Mouse (Mus musculus): Measurements from ENCODE around the gene Fxyd3. TPM values are rescaled to one million over a fixed set of nuclear protein-coding genes. Genes with fewer than 3 reads are reported as not detected.

Gene Fxyd3
- polyA plus RNA-seq, 1 experiment from 2014 or later: 0.52 TPM

DNA sequence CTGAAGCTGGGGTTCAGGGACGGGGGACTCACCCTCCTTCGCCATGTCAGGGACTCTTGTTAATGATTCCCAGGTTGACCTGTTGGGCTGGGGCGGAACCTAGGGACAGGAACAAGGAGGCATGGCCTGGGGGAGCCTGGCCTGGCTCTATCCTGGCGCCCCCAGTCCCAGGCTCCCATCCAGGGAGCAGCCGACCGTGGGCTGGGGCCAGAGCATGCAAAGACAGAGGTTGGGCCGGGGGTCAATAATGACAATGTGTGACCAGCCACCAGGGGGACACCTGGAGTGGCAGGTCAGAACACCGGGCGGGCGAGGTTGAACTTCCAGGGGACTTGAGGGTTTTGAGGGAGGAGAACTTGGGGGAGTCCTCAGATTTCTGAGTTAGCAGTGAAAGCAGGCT is 38.1 kb upstream of the Fxyd3 start:
- H3K4me3 ChIP-seq (replicated peaks): peak overlapping the region; percentile 43
- peak overlapping the region; percentile 43 for H3K4me2 ChIP-seq
- H3K9ac ChIP-seq: peak overlapping the region; percentile 43
- no peaks in the 10 kb centered on the region for H3K9me3 ChIP-seq (replicated peaks)
- WGBS (ENCODE audit: insufficient replicate concordance): 51% methylated on average over 10 of the region's 10 CpGs
- peak overlapping the region; percentile 86 for H3K27ac ChIP-seq
- H3K4me1 ChIP-seq (replicated peaks): peaks cover 51% of the 10 kb centered on the region
- DNase-seq (no peak), ATAC-seq (ENCODE audit: low read depth) (peak; percentile 16; the same call in 1 of the 2 replicates)
- H3K27me3 ChIP-seq: no peaks in the 10 kb centered on the region
- no peaks in the 10 kb centered on the region for H3K36me3 ChIP-seq

DNA sequence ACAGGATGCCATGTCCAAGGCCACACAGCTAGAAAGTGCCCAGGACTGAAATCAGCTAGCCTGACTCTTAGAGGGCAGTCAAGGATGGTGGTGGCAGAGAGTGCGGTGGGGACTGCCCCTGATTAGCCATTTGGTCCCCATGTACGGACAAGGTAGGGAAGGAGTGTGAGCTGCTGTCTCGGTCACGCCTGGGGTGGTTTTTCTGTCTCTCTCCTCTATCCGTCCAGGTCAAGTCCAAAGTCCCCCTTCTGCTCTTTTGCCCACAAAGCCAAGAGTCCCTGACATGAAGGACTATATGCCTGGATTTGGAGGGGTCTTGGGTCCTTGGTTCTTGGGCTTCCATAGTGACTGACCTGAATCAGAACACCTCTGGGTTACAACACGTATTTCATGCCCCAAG is 37.3 kb upstream of the Fxyd3 start:
- ATAC-seq (ENCODE audit: low read depth): no peak
- Histone ChIP-seq H3K4me1 (replicated peaks) (peaks cover 55% of the 10 kb centered on the region), H3K27me3 (no peaks in the 10 kb centered on the region), H3K36me3 (no peaks in the 10 kb centered on the region), H3K4me3 (replicated peaks) (peak overlapping the region; percentile 43), H3K4me2 (peak overlapping the region; percentile 43), H3K27ac (no peak overlapping the region; the same call in 1 of the 2 replicates), H3K9ac (no peak overlapping the region), H3K9me3 (replicated peaks) (no peaks in the 10 kb centered on the region)
- no peak for DNase-seq
- WGBS (ENCODE audit: insufficient replicate concordance): 66% methylated on average over 6 of the region's 6 CpGs

- H3K9ac ChIP-seq: no peak overlapping the region
- 19% methylated on average over 4 of the region's 4 CpGs for WGBS (ENCODE audit: insufficient replicate concordance)
- no peak for DNase-seq
These were observed 35.5 kb upstream of the Fxyd3 start for GRCm38 (mm10) chr7:31112036-31112435.

GRCm38 (mm10) chr7:31110861-31111385 is 34.4 kb upstream of the Fxyd3 start:
- H3K36me3 ChIP-seq: no peaks in the 10 kb centered on the region
- H3K4me3 ChIP-seq (replicated peaks): no peak overlapping the region
- H3K27me3 ChIP-seq: no peaks in the 10 kb centered on the region
- DNase-seq: no peak
- ATAC-seq (ENCODE audit: low read depth): no peak
- H3K9ac ChIP-seq: no peak overlapping the region; the same call in 1 of the 2 replicates
- H3K27ac ChIP-seq: peak overlapping the region; percentile 13; the same call in 1 of the 2 replicates
- WGBS (ENCODE audit: insufficient replicate concordance): 45% methylated on average over 15 of the region's 15 CpGs
- no peaks in the 10 kb centered on the region for H3K9me3 ChIP-seq (replicated peaks)
- peaks cover 46% of the 10 kb centered on the region for H3K4me1 ChIP-seq (replicated peaks)
- H3K4me2 ChIP-seq: no peak overlapping the region

More at GRCm38 (mm10) chr7:31112036-31112435, 35.5 kb upstream of the Fxyd3 start:
- Histone ChIP-seq H3K27me3 (no peaks in the 10 kb centered on the region), H3K4me2 (no peak overlapping the region), H3K9me3 (replicated peaks) (no peaks in the 10 kb centered on the region), H3K4me1 (replicated peaks) (peaks cover 57% of the 10 kb centered on the region), H3K36me3 (no peaks in the 10 kb centered on the region), H3K27ac (no peak overlapping the region), H3K4me3 (replicated peaks) (no peak overlapping the region)
- no peak for ATAC-seq (ENCODE audit: low read depth)

DNA sequence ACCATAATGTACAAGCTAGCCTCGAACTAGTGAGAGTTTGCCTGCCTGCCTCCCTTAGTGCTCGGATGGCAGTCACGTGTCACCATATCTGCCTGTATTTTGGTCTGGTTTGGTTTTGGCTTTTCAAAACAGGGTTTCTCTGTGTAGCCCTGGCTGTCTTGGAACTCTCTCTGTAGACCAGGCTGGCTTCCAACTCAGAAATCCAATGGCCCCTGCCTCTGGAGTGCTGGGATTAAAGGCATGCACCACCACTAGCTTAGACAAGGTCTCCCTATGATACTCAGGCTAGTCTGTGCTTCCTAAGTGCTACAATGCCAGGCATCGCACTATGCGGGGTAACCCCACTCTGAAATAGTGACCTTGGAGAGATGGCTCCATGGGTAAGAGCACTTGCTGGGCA is 33.3 kb upstream of the Fxyd3 start:
- Histone ChIP-seq H3K27me3 (no peaks in the 10 kb centered on the region), H3K9ac (no peak overlapping the region), H3K4me3 (replicated peaks) (no peak overlapping the region), H3K4me1 (replicated peaks) (peaks cover 41% of the 10 kb centered on the region), H3K9me3 (replicated peaks) (no peaks in the 10 kb centered on the region), H3K36me3 (no peaks in the 10 kb centered on the region), H3K4me2 (no peak overlapping the region), H3K27ac (no peak overlapping the region)
- ATAC-seq (ENCODE audit: low read depth) (no peak), DNase-seq (no peak)
- WGBS (ENCODE audit: insufficient replicate concordance): 67% methylated on average over 5 of the region's 5 CpGs

DNA sequence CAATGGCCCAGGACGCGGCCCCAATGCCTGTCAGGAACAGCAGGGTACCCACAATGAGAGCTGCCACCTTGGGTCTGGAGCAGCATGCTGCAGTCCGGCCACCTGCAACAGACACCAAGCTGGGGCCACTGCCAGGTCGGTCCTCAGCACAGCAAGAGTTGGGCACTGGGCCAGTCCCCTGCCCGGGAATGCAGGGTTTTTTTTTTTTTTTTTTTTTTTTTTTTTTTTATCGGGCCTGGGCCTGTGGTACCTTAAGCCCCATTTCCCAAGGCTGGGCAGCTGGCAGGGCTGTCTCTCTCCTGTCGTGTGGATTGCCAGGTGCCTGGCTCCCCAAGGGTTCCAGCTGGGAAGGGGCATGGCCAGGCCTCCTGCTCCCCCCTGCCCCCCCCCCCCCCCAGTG is 32.6 kb upstream of the Fxyd3 start:
- Histone ChIP-seq H3K27ac (no peak overlapping the region), H3K9ac (no peak overlapping the region), H3K4me2 (no peak overlapping the region), H3K27me3 (no peaks in the 10 kb centered on the region), H3K36me3 (no peaks in the 10 kb centered on the region), H3K9me3 (replicated peaks) (no peaks in the 10 kb centered on the region), H3K4me1 (replicated peaks) (peaks cover 41% of the 10 kb centered on the region), H3K4me3 (replicated peaks) (no peak overlapping the region)
- ATAC-seq (ENCODE audit: low read depth) (no peak), DNase-seq (no peak)
- 46% methylated on average over 7 of the region's 7 CpGs for WGBS (ENCODE audit: insufficient replicate concordance)

DNA sequence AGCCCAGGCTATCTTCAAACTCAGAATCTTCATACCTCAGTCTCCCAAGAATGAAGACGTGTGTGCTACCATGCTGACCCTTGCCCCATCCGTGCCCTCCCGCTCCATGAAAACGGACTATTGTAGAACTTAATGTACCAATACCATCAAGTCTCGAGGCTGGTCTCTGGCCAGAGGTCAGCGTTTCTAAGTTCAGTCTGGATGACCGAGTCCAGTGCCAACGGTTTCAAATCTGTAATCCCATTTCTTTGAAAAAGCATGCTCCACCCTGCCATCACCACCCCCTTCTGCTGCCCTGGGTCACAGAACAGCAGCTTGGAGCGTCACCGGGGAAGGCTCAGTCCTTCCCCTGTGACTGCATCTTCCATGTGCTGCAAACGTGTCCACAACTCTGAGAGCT is 31.3 kb upstream of the Fxyd3 start:
- Histone ChIP-seq H3K4me1 (replicated peaks) (peaks cover 35% of the 10 kb centered on the region), H3K9ac (no peak overlapping the region), H3K4me2 (no peak overlapping the region), H3K27ac (no peak overlapping the region), H3K9me3 (replicated peaks) (no peaks in the 10 kb centered on the region), H3K27me3 (no peaks in the 10 kb centered on the region), H3K36me3 (no peaks in the 10 kb centered on the region), H3K4me3 (replicated peaks) (no peak overlapping the region)
- DNase-seq (no peak), ATAC-seq (ENCODE audit: low read depth) (no peak)
- 72% methylated on average over 11 of the region's 11 CpGs for WGBS (ENCODE audit: insufficient replicate concordance)

DNA sequence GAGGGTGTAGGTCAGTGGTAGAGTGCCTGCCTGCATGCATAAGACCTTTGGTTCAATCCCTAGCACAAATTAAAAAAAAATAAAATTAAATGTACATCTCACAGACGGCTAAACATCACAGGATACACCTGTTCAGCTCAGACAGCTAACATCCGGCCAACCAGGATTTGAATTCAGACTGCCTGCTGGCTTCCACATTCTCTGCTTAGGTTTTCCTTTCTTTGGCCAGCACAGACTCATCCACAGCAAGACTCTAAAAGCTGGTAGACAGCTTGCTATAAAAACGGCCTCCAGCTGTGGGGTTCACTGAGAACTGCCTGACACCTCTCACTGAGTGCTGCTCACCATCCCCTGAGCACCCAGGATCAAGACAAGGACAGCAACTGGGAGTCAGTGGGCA is 29.7 kb upstream of the Fxyd3 start:
- WGBS (ENCODE audit: insufficient replicate concordance): 37% methylated on average over 3 of the region's 3 CpGs
- H3K4me2 ChIP-seq: no peak overlapping the region
- H3K4me3 ChIP-seq (replicated peaks): no peak overlapping the region
- H3K36me3 ChIP-seq: no peaks in the 10 kb centered on the region
- ATAC-seq (ENCODE audit: low read depth): no peak
- H3K9ac ChIP-seq: no peak overlapping the region
- H3K9me3 ChIP-seq (replicated peaks): no peaks in the 10 kb centered on the region
- no peak overlapping the region for H3K27ac ChIP-seq
- no peak for DNase-seq
- H3K4me1 ChIP-seq (replicated peaks): peaks cover 20% of the 10 kb centered on the region
- H3K27me3 ChIP-seq: no peaks in the 10 kb centered on the region

DNA sequence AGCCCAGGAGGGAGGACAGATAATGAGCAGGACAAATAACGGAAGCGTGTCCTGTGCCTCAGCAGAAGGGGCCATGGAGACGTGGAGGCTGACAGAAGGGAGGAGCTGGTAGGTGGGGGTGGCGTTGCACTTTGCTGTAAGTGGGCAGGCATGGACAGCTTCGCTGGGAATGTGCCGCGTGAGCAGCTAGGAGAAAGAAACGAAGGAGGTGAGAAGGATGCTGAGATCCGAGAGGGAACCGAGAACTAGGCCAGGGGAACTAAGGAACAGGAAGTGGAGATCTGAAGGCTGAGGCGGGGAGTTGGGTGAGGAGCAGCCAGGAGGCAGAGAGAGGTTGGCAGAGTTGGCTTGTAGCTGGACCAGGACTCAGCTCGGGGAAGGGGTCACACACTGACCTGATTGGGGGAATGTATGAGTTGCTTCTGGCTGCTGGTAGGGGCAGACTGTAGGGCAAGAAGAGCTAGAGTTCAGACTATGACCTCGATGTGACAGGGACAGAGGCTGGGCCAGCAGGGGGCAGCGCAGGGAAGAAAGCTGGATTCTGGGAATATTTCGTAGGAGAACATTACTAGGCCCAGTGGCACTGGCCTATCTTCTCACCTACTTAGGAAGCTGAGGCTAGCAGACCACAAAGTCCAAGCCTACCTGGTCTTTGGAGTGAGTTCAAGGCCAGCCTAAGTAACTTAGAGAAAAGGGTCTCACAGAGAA is 28.7 kb upstream of the Fxyd3 start:
- no peaks in the 10 kb centered on the region for H3K9me3 ChIP-seq (replicated peaks)
- 34% methylated on average over 15 of the region's 15 CpGs for WGBS (ENCODE audit: insufficient replicate concordance)
- H3K9ac ChIP-seq: no peak overlapping the region
- H3K27me3 ChIP-seq: no peaks in the 10 kb centered on the region
- ATAC-seq (ENCODE audit: low read depth): no peak
- no peak for DNase-seq
- peaks cover 16% of the 10 kb centered on the region; the same call in 1 of the 2 replicates for H3K4me1 ChIP-seq (replicated peaks)
- H3K27ac ChIP-seq: no peak overlapping the region
- no peak overlapping the region for H3K4me3 ChIP-seq (replicated peaks)
- no peak overlapping the region for H3K4me2 ChIP-seq
- H3K36me3 ChIP-seq: no peaks in the 10 kb centered on the region

DNA sequence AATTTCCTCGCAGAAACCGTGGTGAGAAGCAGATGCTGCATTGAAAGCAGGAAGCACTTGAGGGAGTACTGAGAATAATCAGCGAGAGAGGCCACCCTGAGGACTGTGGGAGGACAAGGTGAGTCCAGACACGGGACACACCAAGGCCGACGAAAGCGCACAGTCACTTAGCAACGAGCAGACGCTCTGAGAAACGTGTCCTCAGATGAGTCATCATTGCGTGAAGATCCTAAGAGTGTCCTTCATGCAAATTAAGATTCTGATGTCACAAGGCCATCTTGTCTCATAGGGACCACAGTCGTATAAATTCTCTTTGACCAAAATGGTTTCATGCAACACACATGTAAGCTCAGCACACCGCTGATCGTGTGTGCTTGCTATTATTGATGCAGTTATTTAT is 24.3 kb upstream of the Fxyd3 start:
- no peaks in the 10 kb centered on the region for H3K36me3 ChIP-seq
- H3K9me3 ChIP-seq (replicated peaks): no peaks in the 10 kb centered on the region
- H3K27ac ChIP-seq: no peak overlapping the region
- no peak for DNase-seq
- H3K4me2 ChIP-seq: no peak overlapping the region
- 51% methylated on average over 14 of the region's 14 CpGs for WGBS (ENCODE audit: insufficient replicate concordance)
- H3K4me3 ChIP-seq (replicated peaks): no peak overlapping the region
- 0 out of 2 replicates have a peak, but pooled peaks cover 5% of the 10 kb centered on the region for H3K4me1 ChIP-seq (replicated peaks)
- H3K9ac ChIP-seq: no peak overlapping the region
- no peaks in the 10 kb centered on the region for H3K27me3 ChIP-seq
- ATAC-seq (ENCODE audit: low read depth): no peak

DNA sequence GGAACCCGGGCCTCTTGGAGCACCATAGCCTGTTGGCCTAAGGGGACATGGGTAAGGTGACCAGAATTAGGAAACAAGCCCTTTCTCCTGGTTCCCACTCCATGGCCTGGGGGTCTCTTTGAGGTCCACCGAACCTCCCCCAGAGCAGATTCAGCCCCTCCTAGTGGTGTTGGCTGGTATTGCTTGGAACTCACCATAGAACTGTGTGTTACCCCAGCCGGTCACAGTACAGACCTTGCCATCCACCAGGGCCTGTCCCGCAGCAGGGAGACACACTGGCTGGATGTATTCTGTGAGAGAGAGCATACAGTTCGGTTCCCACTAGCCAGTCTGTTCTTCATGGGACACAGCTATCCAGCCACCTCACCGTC is 23.1 kb upstream of the Fxyd3 start:
- H3K27me3 ChIP-seq: no peaks in the 10 kb centered on the region
- no peaks in the 10 kb centered on the region for H3K36me3 ChIP-seq
- no peak overlapping the region for H3K4me2 ChIP-seq
- no peaks in the 10 kb centered on the region for H3K4me1 ChIP-seq (replicated peaks)
- WGBS (ENCODE audit: insufficient replicate concordance): 76% methylated on average over 6 of the region's 6 CpGs
- DNase-seq: no peak
- H3K9me3 ChIP-seq (replicated peaks): no peaks in the 10 kb centered on the region
- no peak for ATAC-seq (ENCODE audit: low read depth)
- no peak overlapping the region for H3K27ac ChIP-seq
- no peak overlapping the region for H3K4me3 ChIP-seq (replicated peaks)
- no peak overlapping the region for H3K9ac ChIP-seq
